Mouse (Mus musculus) small intestine, adult 2 months (tissue): Measurements from ENCODE around the gene Xpnpep3.

ENCODE experiments used
- CTCF ChIP-seq: fragments of 200-500 bp; IDR thresholded peaks from 2 replicates; pipeline ENCODE4 v1.5.1; 2012; ENCODE audit warnings: low read depth, mild to moderate bottlenecking, control low read depth, inconsistent platforms, low read length, moderate library complexity, mixed read lengths; ENCODE audit not compliant: insufficient replicate concordance, insufficient read length; ENCODE audit errors: extremely low read depth
- POLR2A ChIP-seq: fragments of 200-500 bp; IDR thresholded peaks from 2 replicates; pipeline ENCODE4 v1.6.1; 2012; ENCODE audit warnings: low read depth, mild to moderate bottlenecking, control low read depth, inconsistent platforms, low read length, moderate library complexity

DNA sequence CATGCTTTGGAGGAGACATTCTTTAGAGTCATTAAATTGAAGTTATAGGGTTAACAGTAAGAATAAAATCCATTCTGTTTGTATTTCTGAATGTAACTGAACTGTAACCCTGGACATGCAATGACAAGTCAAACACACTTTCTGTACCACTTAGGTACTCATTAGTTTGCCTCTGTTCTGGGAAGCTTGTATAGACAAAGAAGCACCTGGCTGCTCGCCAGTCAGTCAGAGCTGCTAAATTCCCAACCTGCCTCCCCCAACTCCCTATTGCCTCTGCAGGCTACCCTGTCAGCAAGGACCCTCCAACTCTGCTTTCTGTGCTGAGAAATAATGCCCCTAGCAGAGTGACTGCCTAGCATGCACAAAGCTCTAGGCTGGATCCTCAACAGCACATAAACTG lies 49.5 kb upstream of the Xpnpep3 start:
- no peak for TF ChIP-seq POLR2A
- no peak for TF ChIP-seq CTCF
